In the genomic region with DNA sequence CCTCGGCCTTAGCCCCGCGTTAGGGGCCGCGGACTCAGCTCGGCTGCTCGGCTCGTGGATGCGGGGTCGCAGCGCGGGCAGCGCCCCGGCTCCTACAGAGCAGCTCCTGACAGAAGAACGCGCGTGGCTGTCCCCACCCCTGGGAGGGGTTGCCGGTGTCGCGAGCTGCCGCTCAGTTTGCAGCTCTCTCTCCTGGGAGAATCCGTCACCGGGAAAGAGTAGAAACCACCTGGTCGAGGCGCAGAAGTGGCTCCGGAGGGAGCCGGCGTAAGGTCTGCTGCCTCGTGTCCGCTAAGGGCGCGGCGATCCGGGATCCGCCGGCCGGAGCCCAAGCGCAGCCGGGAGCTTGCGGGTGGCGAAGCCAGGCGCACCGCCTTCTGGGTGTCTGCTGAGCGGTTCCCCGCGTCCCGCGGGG, we compare ENCODE assay signal across 8 mouse cellular contexts. TPM values are rescaled to one million over a fixed set of nuclear protein-coding genes. Genes with fewer than 3 reads are reported as not detected.
DNase-seq lines count a peak whose midpoint lies in the region; ATAC-seq and TF ChIP-seq lines count a peak whose summit lies in the region.

No protein-coding gene starts in this region.

- peak; percentile 71 to 75 for DNase-seq in adrenal gland, postnatal 36 days
- no peak for DNase-seq in adrenal gland, adult (ENCODE audit: inconsistent age in 2 of 2, low spot score in 1 of 2)
- DNase-seq in thymus, adult 2 months: no peak
- DNase-seq in thymus, postnatal 14 days: no peak
- no peak for DNase-seq in midbrain, embryonic 10.5 days (ENCODE audit: low spot score)
- DNase-seq in urinary bladder, adult 2 months (ENCODE audit: low spot score): no peak
- no peak for DNase-seq in cerebellum, adult 8-10 months

- no peak for TF ChIP-seq CTCF in thymus, adult 2 months (IDR thresholded peaks at IDR 0.05; ENCODE audit: borderline replicate concordance, control insufficient read depth, extremely low read depth, insufficient read depth, low read length, poor library complexity)

- H3K4me3 ChIP-seq in thymus, adult 2 months (ENCODE audit: control insufficient read depth, insufficient read depth, low read length): peak overlapping the region; percentile 89
- peak overlapping the region; percentile 83 for H3K4me3 ChIP-seq in midbrain, embryonic 10.5 days

- no peaks in the 10 kb centered on the region for H3K36me3 ChIP-seq in thymus, adult 2 months (ENCODE audit: control insufficient read depth, insufficient read depth, low read length)
- H3K36me3 ChIP-seq in midbrain, embryonic 10.5 days: no peaks in the 10 kb centered on the region

- no peak for TF ChIP-seq POLR2A in thymus, adult 2 months (IDR thresholded peaks at IDR 0.05; ENCODE audit: control insufficient read depth, extremely low read depth, insufficient read depth, low read length, poor library complexity)

- peak; percentile 23 for ATAC-seq in inflammation-experienced regulatory T-cells, adult 6 months

- no peaks in the 10 kb centered on the region for H3K27me3 ChIP-seq in thymus, adult 2 months (ENCODE audit: control insufficient read depth, insufficient read depth, low read length)
- peaks cover 39% of the 10 kb centered on the region for H3K27me3 ChIP-seq in midbrain, embryonic 10.5 days (ENCODE audit: low read depth, poor library complexity, severe bottlenecking)

- peaks cover 29% of the 10 kb centered on the region for H3K4me1 ChIP-seq in thymus, adult 2 months (replicated peaks; ENCODE audit: control insufficient read depth, insufficient read depth, low read length)
- peaks cover 28% of the 10 kb centered on the region for H3K4me1 ChIP-seq in midbrain, embryonic 10.5 days

- peak overlapping the region; percentile 25; the same call in 1 of the 2 replicates for H3K27ac ChIP-seq in thymus, adult 2 months (ENCODE audit: control insufficient read depth, insufficient read depth, low read length)
- peak overlapping the region; percentile 90 for H3K27ac ChIP-seq in midbrain, embryonic 10.5 days (replicated peaks)

- under 1% methylated on average over 48 of the region's 48 CpGs for WGBS in thymus, adult 2 months
- under 1% methylated on average over 48 of the region's 48 CpGs for WGBS in midbrain, embryonic 10.5 days

- H3K9me3 ChIP-seq in midbrain, embryonic 10.5 days (replicated peaks): no peaks in the 10 kb centered on the region

RNA-seq across cellular contexts. Expression of a gene that starts 0.4 kb away (rescaled TPM):
- total RNA-seq in adrenal gland, postnatal 36 days (2021): 1 to 10 TPM; 4.4 to 5.7 TPM
- 13.3 and 15.4 TPM in 2 replicates for polyA plus RNA-seq in thymus, adult 2 months (2012; rRNA removed)
- under 1 TPM in 2 of 3 experiments, not detected in 1; 0.21 to 0.36 TPM for polyA plus RNA-seq in inflammation-experienced regulatory T-cells, adult 6 months (2017; shearing (Covaris generic))
- polyA plus RNA-seq in midbrain, embryonic 10.5 days (2016; fragmentation: Nextera tagmentation; extraction: Ambion mirVana): 0.99 and 1.5 TPM in 2 replicates
- polyA plus RNA-seq in urinary bladder, adult 2 months (2012; rRNA removed): 4.8 and 8.3 TPM in 2 replicates

RNA-seq across cellular contexts. Expression of a gene that starts 52.7 kb away (rescaled TPM):
- total RNA-seq in adrenal gland, postnatal 36 days (2021): 100 to 1,000 TPM; 116 to 122 TPM
- polyA plus RNA-seq in thymus, adult 2 months (2012; rRNA removed): 9.2 and 10.1 TPM in 2 replicates
- 10 to 100 TPM; 73.0 to 74.1 (median 73.9) TPM for polyA plus RNA-seq in inflammation-experienced regulatory T-cells, adult 6 months (2017; shearing (Covaris generic))
- 133 and 136 TPM in 2 replicates for polyA plus RNA-seq in midbrain, embryonic 10.5 days (2016; fragmentation: Nextera tagmentation; extraction: Ambion mirVana)
- 34.2 and 47.5 TPM in 2 replicates for polyA plus RNA-seq in urinary bladder, adult 2 months (2012; rRNA removed)

Comparison
In these comparisons a context has a peak if more than half of its experiments do, and no peak if none do; other contexts are left out.
1. DNase-seq: peak in adrenal gland, postnatal 36 days (2 of 2); none in adrenal gland, adult (0 of 2), thymus, adult 2 months (single experiment), thymus, postnatal 14 days (single experiment), midbrain, embryonic 10.5 days (single experiment), urinary bladder, adult 2 months (single experiment) and cerebellum, adult 8-10 months (single experiment).